Mouse (Mus musculus) kidney, postnatal 0 days (tissue): ENCODE data around the gene Poc5. TPM values are rescaled to one million over a fixed set of nuclear protein-coding genes. Genes with fewer than 3 reads are reported as not detected.

Experiments used
- ATAC-seq: fragments of 200-750 bp; cut with Nextera tagmentation; replicated peaks from 2 replicates; pipeline ENCODE4 v1.8.0; 2017; ENCODE audit warnings: low read depth, moderate number of reproducible peaks, moderate TSS enrichment, moderate library complexity; ENCODE audit not compliant: low FRiP score
- DNase-seq: peaks from one replicate; pipeline ENCODE4 v3.0.0-alpha.2; 2016; ENCODE audit warnings: low spot score
- H3K27ac ChIP-seq: fragments of 300-500 bp; sonication (generic); 2 replicates; pipeline ENCODE4 v1.5.1; 2014; ENCODE audit warnings: mild to moderate bottlenecking
- H3K27me3 ChIP-seq: fragments of 300-500 bp; sonication (generic); 2 replicates; pipeline ENCODE4 v1.6.1; 2014; ENCODE audit warnings: low read length, mixed read lengths; ENCODE audit not compliant: insufficient read depth
- H3K36me3 ChIP-seq: fragments of 300-500 bp; sonication (generic); 2 replicates; pipeline ENCODE4 v1.6.1; 2014; ENCODE audit warnings: low read length, mixed read lengths; ENCODE audit not compliant: insufficient read depth
- H3K4me1 ChIP-seq: fragments of 300-500 bp; sonication (generic); replicated peaks from 2 replicates; pipeline ENCODE4 v1.6.1; 2014; ENCODE audit warnings: antibody characterized with exemption, low read length, mixed read lengths; ENCODE audit not compliant: insufficient read depth
- H3K4me2 ChIP-seq: fragments of 300-500 bp; sonication (generic); 2 replicates; pipeline ENCODE4 v1.6.1; 2014; ENCODE audit warnings: mild to moderate bottlenecking, low read length, moderate library complexity, mixed read lengths
- H3K4me3 ChIP-seq: fragments of 300-500 bp; sonication (generic); replicated peaks from 2 replicates; pipeline ENCODE4 v1.5.1; 2014; ENCODE audit warnings: low read depth, low read length
- H3K9ac ChIP-seq: fragments of 300-500 bp; sonication (generic); 2 replicates; pipeline ENCODE4 v1.6.1; 2014; ENCODE audit warnings: low read depth, low read length
- H3K9me3 ChIP-seq: fragments of 300-500 bp; sonication (generic); replicated peaks from 2 replicates; pipeline ENCODE4 v1.6.1; 2016; ENCODE audit warnings: low read length, inconsistent platforms, mixed read lengths
- CTCF ChIP-seq: IDR thresholded peaks from 2 replicates; pipeline ENCODE4 v1.5.1; 2016; ENCODE audit warnings: antibody characterized with exemption, low read depth, mild to moderate bottlenecking, moderate library complexity
- WGBS: fragments of 180-500 bp; shearing (Covaris S2); extraction: QIAGEN DNeasy Blood & Tissue Kit; methylation state at CpG from one replicate; pipeline ENCODE4 v1.1.7; 2014; 5-methylcytosine and 5-hydroxymethylcytosine counted together
- polyA plus RNA-seq: library from polyadenylated mRNA; unstranded; fragments of >200 nt; fragmentation: Nextera tagmentation; extraction: Ambion mirVana; gene quantifications from 2 replicates; pipeline ENCODE4 v1.2.1, GENCODE M21; 2015

Gene Poc5
- polyA plus RNA-seq, 1 experiment from 2014 or later: 11.5 TPM

GRCm38 (mm10) chr13:96450869-96451268 is 62.8 kb downstream of the Poc5 start:
- no peak for TF ChIP-seq CTCF
- no peak overlapping the region for H3K9ac ChIP-seq
- no peak for ATAC-seq
- DNase-seq: peak; percentile 47
- H3K4me3 ChIP-seq: no peak overlapping the region
- no peaks in the 10 kb centered on the region for H3K9me3 ChIP-seq
- no peaks in the 10 kb centered on the region for H3K27me3 ChIP-seq
- H3K4me1 ChIP-seq: no peaks in the 10 kb centered on the region
- 64% methylated on average over 7 of the region's 7 CpGs for WGBS
- H3K36me3 ChIP-seq: no peaks in the 10 kb centered on the region
- no peak overlapping the region for H3K4me2 ChIP-seq
- H3K27ac ChIP-seq: no peak overlapping the region; the same call in 1 of the 2 replicates

- Histone ChIP-seq H3K36me3 (no peaks in the 10 kb centered on the region), H3K4me2 (no peak overlapping the region), H3K27me3 (no peaks in the 10 kb centered on the region), H3K4me3 (no peak overlapping the region), H3K9me3 (no peaks in the 10 kb centered on the region), H3K9ac (no peak overlapping the region), H3K27ac (no peak overlapping the region), H3K4me1 (no peaks in the 10 kb centered on the region)
- WGBS: 76% methylated on average over 11 of the region's 11 CpGs
- TF ChIP-seq CTCF: no peak
- DNase-seq (no peak), ATAC-seq (0 out of 2 replicates have a peak, but pooled peaks have one; percentile 43)
Observed at GRCm38 (mm10) chr13:96451386-96452140, 63.5 kb downstream of the Poc5 start.

- Histone ChIP-seq H3K4me1 (no peaks in the 10 kb centered on the region), H3K36me3 (no peaks in the 10 kb centered on the region), H3K27ac (no peak overlapping the region), H3K9me3 (no peaks in the 10 kb centered on the region), H3K4me3 (no peak overlapping the region), H3K4me2 (no peak overlapping the region), H3K9ac (no peak overlapping the region), H3K27me3 (no peaks in the 10 kb centered on the region)
- WGBS: 93% methylated on average over 3 of the region's 3 CpGs
- TF ChIP-seq CTCF: no peak
- DNase-seq: no peak
- ATAC-seq: no peak
Observed at GRCm38 (mm10) chr13:96452621-96453020, 64.5 kb downstream of the Poc5 start.

- TF ChIP-seq CTCF: no peak
Observed at GRCm38 (mm10) chr13:96454288-96454687, 66.2 kb downstream of the Poc5 start.

GRCm38 (mm10) chr13:96457566-96457965 is 69.5 kb downstream of the Poc5 start:
- DNase-seq: no peak
- 89% methylated on average over 5 of the region's 5 CpGs for WGBS

More at GRCm38 (mm10) chr13:96454288-96454687, 66.2 kb downstream of the Poc5 start:
- ATAC-seq (no peak), DNase-seq (no peak)
- Histone ChIP-seq H3K27ac (no peak overlapping the region), H3K9me3 (no peaks in the 10 kb centered on the region), H3K9ac (no peak overlapping the region), H3K36me3 (no peaks in the 10 kb centered on the region), H3K4me2 (no peak overlapping the region), H3K4me3 (no peak overlapping the region), H3K27me3 (no peaks in the 10 kb centered on the region), H3K4me1 (no peaks in the 10 kb centered on the region)
- WGBS: 77% methylated on average over 3 of the region's 3 CpGs

GRCm38 (mm10) chr13:96458018-96458417 is 69.9 kb downstream of the Poc5 start:
- no peak for TF ChIP-seq CTCF
- no peaks in the 10 kb centered on the region for H3K27me3 ChIP-seq
- no peak overlapping the region for H3K4me3 ChIP-seq
- H3K9me3 ChIP-seq: no peaks in the 10 kb centered on the region
- H3K4me2 ChIP-seq: no peak overlapping the region
- H3K27ac ChIP-seq: no peak overlapping the region
- no peaks in the 10 kb centered on the region for H3K36me3 ChIP-seq
- no peak for ATAC-seq
- H3K4me1 ChIP-seq: no peaks in the 10 kb centered on the region
- no peak for DNase-seq
- WGBS: 79% methylated on average over 5 of the region's 5 CpGs
- H3K9ac ChIP-seq: no peak overlapping the region

More at GRCm38 (mm10) chr13:96457566-96457965, 69.5 kb downstream of the Poc5 start:
- no peak for TF ChIP-seq CTCF
- Histone ChIP-seq H3K9ac (no peak overlapping the region), H3K36me3 (no peaks in the 10 kb centered on the region), H3K9me3 (no peaks in the 10 kb centered on the region), H3K27me3 (no peaks in the 10 kb centered on the region), H3K4me2 (no peak overlapping the region), H3K4me1 (no peaks in the 10 kb centered on the region), H3K4me3 (no peak overlapping the region), H3K27ac (no peak overlapping the region)
- no peak for ATAC-seq
